Mouse (Mus musculus): ENCODE measurements around the gene Itga2b. TPM values are rescaled to one million over a fixed set of nuclear protein-coding genes. Genes with fewer than 3 reads are reported as not detected.

Gene Itga2b
- polyA plus RNA-seq, 1 experiment from 2014 or later, result 9.1 TPM

DNA sequence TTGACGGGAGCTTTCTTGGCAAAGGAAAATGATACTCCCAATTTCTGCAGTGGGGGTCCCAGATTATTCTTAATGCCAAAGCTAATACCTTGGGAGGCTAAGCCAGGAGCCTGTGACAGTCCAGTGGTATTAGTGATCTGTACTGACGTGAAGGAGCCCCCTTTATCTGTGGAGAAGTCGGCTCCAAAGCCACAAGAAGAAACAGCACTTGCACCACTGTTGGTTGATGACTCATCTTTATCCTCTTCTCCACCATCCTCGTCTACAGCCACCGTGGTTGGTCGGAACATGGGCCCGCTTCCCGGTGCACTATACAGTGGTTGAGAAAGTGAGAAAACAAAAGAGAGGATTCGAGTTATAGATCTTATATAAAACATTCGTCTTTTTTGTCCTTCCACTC, 11.9 kb upstream of the Itga2b start:
- Histone ChIP-seq H3K36me3 (peaks cover 76% of the 10 kb centered on the region), H3K9me3 (replicated peaks) (no peaks in the 10 kb centered on the region), H3K4me1 (no peaks in the 10 kb centered on the region), H3K4me3 (replicated peaks) (no peak overlapping the region), H3K27ac (replicated peaks) (no peak overlapping the region), H3K9ac (no peak overlapping the region), H3K27me3 (no peaks in the 10 kb centered on the region), H3K4me2 (replicated peaks) (no peak overlapping the region)
- WGBS, result 91% methylated on average over 10 of the region's 10 CpGs
- ATAC-seq (ENCODE audit: insufficient number of reproducible peaks, low FRiP score, low TSS enrichment, low read depth), result no peak

DNA sequence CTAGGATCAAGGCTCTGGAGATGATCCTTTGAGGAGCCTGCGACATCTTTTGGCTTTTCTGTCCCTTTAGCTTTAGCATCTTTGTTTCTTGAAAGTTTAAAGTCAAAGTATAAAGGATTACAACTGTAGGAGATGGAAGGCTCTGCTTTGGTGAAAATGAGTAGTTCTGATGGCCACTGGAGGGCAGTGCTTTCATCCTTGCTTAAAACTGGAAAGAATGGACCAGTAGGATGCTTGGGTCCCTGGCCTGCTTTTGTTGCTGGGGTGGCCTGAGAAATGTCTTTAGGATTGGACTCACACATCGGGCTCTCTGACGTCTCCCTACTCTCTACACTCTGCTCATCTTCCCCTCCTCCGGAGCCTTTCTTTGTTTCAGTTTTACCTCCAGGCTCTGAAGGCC, 11.0 kb upstream of the Itga2b start:
- Histone ChIP-seq H3K9me3 (replicated peaks) (no peaks in the 10 kb centered on the region), H3K9ac (no peak overlapping the region), H3K27ac (replicated peaks) (no peak overlapping the region), H3K36me3 (peaks cover 68% of the 10 kb centered on the region), H3K4me1 (no peaks in the 10 kb centered on the region), H3K4me2 (replicated peaks) (no peak overlapping the region), H3K4me3 (replicated peaks) (no peak overlapping the region), H3K27me3 (no peaks in the 10 kb centered on the region)
- no peak for ATAC-seq (ENCODE audit: insufficient number of reproducible peaks, low FRiP score, low TSS enrichment, low read depth)
- 86% methylated on average over 4 of the region's 4 CpGs for WGBS

DNA sequence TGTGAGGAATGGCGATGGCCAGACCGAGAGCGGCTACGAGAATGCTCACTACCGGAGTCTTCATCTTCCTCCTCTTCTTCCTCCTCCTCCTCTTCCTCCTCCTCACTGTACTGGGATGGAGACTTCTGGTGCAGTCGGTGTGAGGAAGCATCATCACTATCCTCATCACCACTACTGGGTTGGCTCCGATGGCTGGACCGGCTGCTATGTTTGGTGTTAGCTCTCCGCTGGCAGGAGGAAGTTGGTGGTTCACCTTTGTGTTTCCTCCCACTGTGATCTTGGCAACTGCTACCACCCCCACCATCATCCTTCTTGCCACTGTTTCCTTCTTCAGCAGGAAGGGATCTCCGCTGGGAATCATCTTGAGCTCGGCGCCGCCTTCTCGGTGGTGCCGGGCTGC, 10.2 kb upstream of the Itga2b start:
- Histone ChIP-seq H3K27me3 (no peaks in the 10 kb centered on the region), H3K4me1 (no peaks in the 10 kb centered on the region), H3K9ac (no peak overlapping the region), H3K9me3 (replicated peaks) (no peaks in the 10 kb centered on the region), H3K27ac (replicated peaks) (no peak overlapping the region), H3K4me3 (replicated peaks) (no peak overlapping the region), H3K36me3 (peaks cover 62% of the 10 kb centered on the region), H3K4me2 (replicated peaks) (no peak overlapping the region)
- 94% methylated on average over 15 of the region's 15 CpGs for WGBS
- no peak for ATAC-seq (ENCODE audit: insufficient number of reproducible peaks, low FRiP score, low TSS enrichment, low read depth)

DNA sequence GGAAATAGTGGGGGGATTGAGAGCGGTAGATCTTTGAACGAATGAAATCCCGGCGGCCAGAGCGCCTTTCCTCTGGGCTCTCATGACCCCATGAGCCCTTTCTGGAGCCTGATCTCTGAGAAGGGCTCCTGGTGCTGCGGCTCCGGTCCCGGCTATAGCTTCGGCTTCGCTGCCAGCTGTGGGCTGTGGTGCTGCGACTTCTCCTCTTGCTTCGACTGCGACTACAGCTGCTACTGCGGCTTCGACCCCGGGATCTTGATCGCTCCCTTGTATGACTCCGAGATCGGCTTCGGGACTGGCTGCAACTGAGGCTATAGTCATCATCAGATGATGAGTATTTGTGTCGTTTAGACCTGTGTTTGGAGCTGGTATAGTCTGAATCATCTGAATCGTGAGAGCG, 9.7 kb upstream of the Itga2b start:
- no peak overlapping the region for H3K4me3 ChIP-seq (replicated peaks)
- no peak overlapping the region for H3K9ac ChIP-seq
- ATAC-seq (ENCODE audit: insufficient number of reproducible peaks, low FRiP score, low TSS enrichment, low read depth), result no peak
- no peak overlapping the region for H3K27ac ChIP-seq (replicated peaks)
- no peaks in the 10 kb centered on the region for H3K4me1 ChIP-seq
- no peaks in the 10 kb centered on the region for H3K9me3 ChIP-seq (replicated peaks)
- H3K27me3 ChIP-seq, result no peaks in the 10 kb centered on the region
- H3K4me2 ChIP-seq (replicated peaks), result no peak overlapping the region
- 94% methylated on average over 23 of the region's 23 CpGs for WGBS
- peaks cover 61% of the 10 kb centered on the region for H3K36me3 ChIP-seq

DNA sequence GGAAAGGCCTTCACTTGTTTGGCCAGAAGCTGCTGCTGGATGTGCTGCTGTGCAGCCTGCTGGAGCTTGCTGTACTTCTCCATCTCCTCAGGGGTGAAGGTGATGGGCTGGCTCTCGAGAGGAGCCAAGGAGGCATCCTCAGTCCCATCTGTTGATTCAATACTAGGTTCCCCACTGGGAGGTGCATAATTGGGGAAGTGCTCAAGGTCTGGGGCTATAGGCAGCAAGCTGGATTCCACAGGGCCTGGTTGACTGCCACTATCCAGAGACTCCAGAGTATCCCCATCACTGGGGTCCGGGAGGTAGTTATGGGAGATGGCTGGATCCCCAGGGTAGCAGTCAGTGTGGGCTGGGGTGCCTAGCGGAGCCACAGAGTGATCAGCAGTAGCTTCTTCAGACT, 8.7 kb upstream of the Itga2b start:
- H3K9ac ChIP-seq, result no peak overlapping the region
- no peak for ATAC-seq (ENCODE audit: insufficient number of reproducible peaks, low FRiP score, low TSS enrichment, low read depth)
- H3K4me3 ChIP-seq (replicated peaks), result no peak overlapping the region
- no peaks in the 10 kb centered on the region for H3K27me3 ChIP-seq
- no peak overlapping the region for H3K4me2 ChIP-seq (replicated peaks)
- no peaks in the 10 kb centered on the region for H3K9me3 ChIP-seq (replicated peaks)
- WGBS, result 91% methylated on average over 3 of the region's 3 CpGs
- H3K36me3 ChIP-seq, result peaks cover 60% of the 10 kb centered on the region
- no peak overlapping the region for H3K27ac ChIP-seq (replicated peaks)
- no peaks in the 10 kb centered on the region for H3K4me1 ChIP-seq

DNA sequence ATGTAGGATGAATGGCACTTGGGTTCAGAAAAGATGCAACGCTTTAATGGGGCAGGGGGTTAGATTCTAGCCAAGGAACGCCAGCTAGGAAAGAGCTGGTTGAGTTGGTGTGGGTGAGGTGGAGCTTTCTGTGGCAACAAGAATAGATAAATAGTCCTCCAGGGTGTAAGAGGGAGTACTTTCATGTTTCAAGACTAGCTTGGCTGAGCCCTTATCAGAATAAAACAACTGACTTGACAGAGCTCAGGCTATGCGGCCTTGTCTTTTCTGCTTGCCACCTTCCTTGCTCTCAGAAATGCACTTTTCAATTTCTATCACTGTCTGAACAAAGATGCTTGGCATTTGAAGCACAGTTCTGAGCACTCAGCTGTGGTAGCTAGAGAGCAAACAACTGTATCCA, 5.1 kb upstream of the Itga2b start:
- Histone ChIP-seq H3K27ac (replicated peaks) (no peak overlapping the region), H3K4me1 (no peaks in the 10 kb centered on the region)
- 93% methylated on average over 3 of the region's 3 CpGs for WGBS

DNA sequence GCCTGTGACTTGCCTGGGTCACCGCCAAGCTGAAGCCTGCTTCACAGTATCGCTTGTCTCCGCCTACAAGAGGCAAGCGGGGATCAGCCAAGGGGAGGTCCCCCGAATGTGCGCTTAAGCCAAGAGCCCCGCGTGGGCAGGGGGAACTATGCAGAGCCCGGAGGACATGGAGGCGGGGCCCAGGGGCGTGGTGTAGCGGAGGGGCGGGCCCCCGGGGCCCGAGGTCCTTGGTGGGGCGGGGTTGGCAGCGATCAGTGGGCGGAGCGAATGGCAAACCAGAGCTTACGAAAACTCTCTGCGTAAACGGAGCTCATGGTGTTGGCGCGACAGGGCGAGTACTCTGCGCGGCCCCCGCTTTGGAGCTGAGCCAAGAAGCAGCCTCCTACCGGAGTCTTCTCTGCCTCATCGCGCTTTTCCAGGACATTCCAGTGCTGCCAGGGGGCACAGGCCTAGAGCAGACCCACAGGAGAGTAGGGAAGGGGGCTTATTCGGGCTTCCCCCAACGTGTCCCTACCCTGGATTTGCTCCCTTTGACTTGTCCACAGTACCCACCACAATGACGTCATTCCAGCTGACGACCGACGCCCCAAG, 2.8 kb downstream of the Itga2b start:
- Histone ChIP-seq H3K4me1 (peaks cover 23% of the 10 kb centered on the region), H3K4me3 (replicated peaks) (peak overlapping the region; percentile 48), H3K27ac (replicated peaks) (peak overlapping the region; percentile 90), H3K27me3 (no peaks in the 10 kb centered on the region), H3K9ac (peak overlapping the region; percentile 28), H3K4me2 (replicated peaks) (peak overlapping the region; percentile 90), H3K36me3 (no peaks in the 10 kb centered on the region), H3K9me3 (replicated peaks) (no peaks in the 10 kb centered on the region)
- peak; percentile 96 for ATAC-seq (ENCODE audit: insufficient number of reproducible peaks, low FRiP score, low TSS enrichment, low read depth)
- under 1% methylated on average over 37 of the region's 37 CpGs for WGBS

More for the DNA sequence above, 5.1 kb upstream of the Itga2b start:
- ATAC-seq (ENCODE audit: insufficient number of reproducible peaks, low FRiP score, low TSS enrichment, low read depth), result no peak
- no peak overlapping the region for H3K9ac ChIP-seq
- H3K9me3 ChIP-seq (replicated peaks), result no peaks in the 10 kb centered on the region
- no peaks in the 10 kb centered on the region for H3K27me3 ChIP-seq
- H3K36me3 ChIP-seq, result peaks cover 32% of the 10 kb centered on the region
- no peak overlapping the region for H3K4me3 ChIP-seq (replicated peaks)
- no peak overlapping the region for H3K4me2 ChIP-seq (replicated peaks)

DNA sequence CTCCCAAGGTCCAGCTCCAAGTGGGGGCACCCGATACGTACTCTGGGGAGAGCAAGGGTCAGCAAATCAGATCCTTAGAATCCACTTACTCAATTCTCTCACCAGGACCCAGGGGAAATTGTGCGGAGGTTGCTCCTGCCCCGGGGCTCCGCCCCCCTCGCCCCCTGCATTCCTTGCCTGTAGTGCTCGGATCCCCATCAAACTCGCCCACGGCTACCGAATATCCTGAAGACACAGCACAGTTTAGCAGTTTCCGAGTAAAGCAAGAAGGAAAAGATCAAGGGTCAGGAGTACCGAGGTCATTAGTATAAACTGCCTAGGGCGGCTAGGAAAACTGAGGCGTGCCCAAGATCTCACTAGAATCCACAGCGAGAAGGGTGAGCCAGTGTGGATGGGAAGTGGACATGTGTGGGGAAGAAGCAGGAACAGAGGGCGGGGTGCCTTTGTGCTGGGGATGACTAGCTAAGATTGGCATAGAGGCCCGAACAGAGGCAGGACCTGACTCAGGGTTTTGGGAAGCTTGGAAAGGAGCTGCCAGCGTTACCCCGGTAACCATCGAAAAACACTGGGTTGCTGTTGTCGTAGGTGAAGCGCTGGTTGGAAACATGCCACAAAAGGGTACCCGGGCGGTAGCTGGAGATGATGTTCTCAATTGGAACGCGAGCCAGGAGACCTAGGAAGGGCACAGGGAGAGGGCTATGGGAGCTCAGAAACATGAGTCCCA, 4.0 kb downstream of the Itga2b start:
- ATAC-seq (ENCODE audit: insufficient number of reproducible peaks, low FRiP score, low TSS enrichment, low read depth), result no peak

DNA sequence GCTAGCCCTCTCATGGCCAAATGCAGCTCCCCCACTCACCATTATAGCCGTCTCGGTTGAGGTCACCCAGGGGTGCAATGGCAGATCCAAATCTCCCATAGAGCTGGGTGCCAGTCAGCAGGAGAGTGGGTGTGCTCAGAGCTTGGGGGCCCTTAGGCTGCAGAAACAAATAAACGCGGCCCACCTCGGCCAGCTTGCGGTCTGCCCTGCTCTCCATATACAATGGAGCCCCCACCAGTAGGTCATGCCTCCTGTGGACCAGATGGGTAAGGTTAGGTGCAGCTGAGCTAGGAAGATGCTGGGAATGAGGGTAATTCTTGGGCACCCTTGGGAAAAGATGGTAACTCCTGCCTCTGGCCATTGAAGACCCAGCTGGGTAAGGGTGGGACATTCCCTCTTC, 5.0 kb downstream of the Itga2b start:
- ATAC-seq (ENCODE audit: insufficient number of reproducible peaks, low FRiP score, low TSS enrichment, low read depth), result no peak
- no peaks in the 10 kb centered on the region for H3K9me3 ChIP-seq (replicated peaks)

More for the DNA sequence above, 4.0 kb downstream of the Itga2b start:
- Histone ChIP-seq H3K9me3 (replicated peaks) (no peaks in the 10 kb centered on the region), H3K4me3 (replicated peaks) (no peak overlapping the region), H3K4me1 (peaks cover 23% of the 10 kb centered on the region), H3K9ac (no peak overlapping the region), H3K27me3 (no peaks in the 10 kb centered on the region), H3K27ac (replicated peaks) (peak overlapping the region; percentile 90), H3K36me3 (no peaks in the 10 kb centered on the region), H3K4me2 (replicated peaks) (peak overlapping the region; percentile 90)
- 11% methylated on average over 26 of the region's 26 CpGs for WGBS

DNA sequence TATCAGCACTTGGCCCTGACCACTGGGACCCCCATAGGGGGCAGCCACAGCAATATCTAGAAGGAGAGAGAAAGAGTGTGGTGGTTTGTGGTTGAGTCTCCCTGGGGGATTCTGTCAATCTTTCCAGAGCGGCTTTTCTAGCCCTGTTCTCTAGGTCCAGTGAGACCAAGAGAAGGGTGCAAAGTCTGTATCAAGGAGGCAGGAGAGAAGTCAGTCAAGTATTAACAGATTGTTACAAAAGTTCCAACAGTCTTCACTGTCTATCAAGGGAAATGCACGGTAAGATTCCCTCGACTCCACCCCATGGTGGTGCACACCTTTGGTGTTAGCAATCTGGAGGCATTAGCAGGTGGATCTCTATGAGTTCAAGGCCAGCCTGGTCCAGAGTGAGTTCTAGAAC, 8.2 kb downstream of the Itga2b start:
- Histone ChIP-seq H3K4me1 (peaks cover 15% of the 10 kb centered on the region), H3K4me2 (replicated peaks) (no peak overlapping the region), H3K36me3 (no peaks in the 10 kb centered on the region), H3K9me3 (replicated peaks) (no peaks in the 10 kb centered on the region), H3K27ac (replicated peaks) (no peak overlapping the region), H3K9ac (no peak overlapping the region), H3K27me3 (no peaks in the 10 kb centered on the region; the same call in 1 of the 2 replicates), H3K4me3 (replicated peaks) (no peak overlapping the region)
- ATAC-seq (ENCODE audit: insufficient number of reproducible peaks, low FRiP score, low TSS enrichment, low read depth), result no peak
- WGBS, result 81% methylated on average over 3 of the region's 3 CpGs

More for the DNA sequence above, 5.0 kb downstream of the Itga2b start:
- no peaks in the 10 kb centered on the region for H3K27me3 ChIP-seq
- H3K4me2 ChIP-seq (replicated peaks), result no peak overlapping the region
- H3K4me3 ChIP-seq (replicated peaks), result no peak overlapping the region
- 95% methylated on average over 6 of the region's 6 CpGs for WGBS
- peaks cover 25% of the 10 kb centered on the region for H3K4me1 ChIP-seq
- no peaks in the 10 kb centered on the region for H3K36me3 ChIP-seq
- H3K27ac ChIP-seq (replicated peaks), result no peak overlapping the region
- H3K9ac ChIP-seq, result no peak overlapping the region

DNA sequence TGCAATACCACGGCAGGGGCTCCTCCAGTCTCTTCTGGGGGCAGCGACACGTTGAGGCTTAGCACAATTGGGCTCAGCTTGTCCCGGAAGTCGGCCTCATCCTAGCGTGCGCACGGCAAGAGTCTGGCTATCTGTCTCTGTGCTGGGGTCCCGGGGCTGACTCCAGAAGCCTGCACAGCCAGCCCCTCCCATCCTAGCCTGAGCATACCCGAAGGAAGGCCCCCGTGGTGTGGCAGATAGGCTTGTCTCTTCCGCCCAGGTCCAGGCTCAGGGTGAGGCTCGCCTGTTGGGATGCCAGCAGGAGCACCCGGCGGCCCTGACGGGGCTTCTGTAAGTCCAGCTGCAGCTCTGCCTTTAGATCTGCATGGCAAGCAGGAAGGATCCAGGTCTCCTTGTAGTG, 9.4 kb downstream of the Itga2b start:
- no peak for ATAC-seq (ENCODE audit: insufficient number of reproducible peaks, low FRiP score, low TSS enrichment, low read depth)
- WGBS, result 55% methylated on average over 16 of the region's 16 CpGs
- H3K4me2 ChIP-seq (replicated peaks), result no peak overlapping the region
- H3K27ac ChIP-seq (replicated peaks), result no peak overlapping the region
- no peaks in the 10 kb centered on the region for H3K9me3 ChIP-seq (replicated peaks)
- no peak overlapping the region for H3K4me3 ChIP-seq (replicated peaks)
- no peak overlapping the region for H3K9ac ChIP-seq
- peaks cover 18% of the 10 kb centered on the region for H3K4me1 ChIP-seq
- H3K36me3 ChIP-seq, result no peaks in the 10 kb centered on the region
- H3K27me3 ChIP-seq, result no peaks in the 10 kb centered on the region; the same call in 1 of the 2 replicates
